Mouse (Mus musculus): ENCODE results near the gene Inpp5b. TPM values are rescaled to one million over a fixed set of nuclear protein-coding genes. Genes with fewer than 3 reads are reported as not detected.

Inpp5b gene
- polyA plus RNA-seq, 1 experiment, result 48.3 TPM

GRCm38 (mm10) chr4:124824967-124825366 lies 83.3 kb downstream of the Inpp5b start:
- Histone ChIP-seq H3K27ac (ENCODE audit: insufficient read depth, low read length) (no peak overlapping the region), H3K4me3 (ENCODE audit: insufficient read depth, low read length) (no peak overlapping the region), H3K4me1 (ENCODE audit: control insufficient read depth, insufficient read depth, low read length) (peaks cover 4% of the 10 kb centered on the region; the same call in 1 of the 2 replicates)
- TF ChIP-seq CTCF (IDR thresholded peaks at IDR 0.05; ENCODE audit: borderline replicate concordance, insufficient read depth, low read length), result no peak

DNA sequence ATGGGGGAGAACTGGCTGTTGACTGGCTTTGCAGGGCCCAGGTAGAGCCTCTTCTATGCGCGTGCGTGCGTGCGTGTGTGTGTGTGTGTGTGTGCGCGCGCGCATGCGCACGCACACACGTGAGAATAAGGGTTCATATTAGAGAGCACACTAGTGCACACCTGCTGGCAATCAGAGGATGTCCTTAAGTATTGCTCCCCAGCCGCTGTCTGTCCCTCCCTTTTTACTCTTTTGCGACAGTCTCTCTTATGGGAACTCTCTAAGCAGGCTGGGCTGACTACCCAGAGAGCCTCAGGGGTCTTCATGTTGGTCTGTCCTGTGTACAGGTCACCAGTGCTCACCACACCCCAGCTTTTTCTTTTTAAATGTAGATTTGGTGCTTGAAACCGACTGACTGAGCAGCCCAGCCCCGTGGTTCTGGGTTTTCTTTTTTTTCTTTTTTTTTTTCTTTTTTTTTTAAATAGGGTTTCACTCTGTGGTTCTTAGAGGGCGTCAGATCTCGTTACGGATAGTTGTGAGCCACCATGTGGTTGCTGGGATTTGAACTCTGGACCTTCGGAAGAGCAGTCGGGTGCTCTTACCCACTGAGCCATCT lies 83.8 kb downstream of the Inpp5b start:
- H3K27ac ChIP-seq (ENCODE audit: insufficient read depth, low read length), result no peak overlapping the region
- peaks cover 4% of the 10 kb centered on the region; the same call in 1 of the 2 replicates for H3K4me1 ChIP-seq (ENCODE audit: control insufficient read depth, insufficient read depth, low read length)
- TF ChIP-seq POLR2A (IDR thresholded peaks at IDR 0.05; ENCODE audit: low read depth, low read length) (no peak), CTCF (IDR thresholded peaks at IDR 0.05; ENCODE audit: borderline replicate concordance, insufficient read depth, low read length) (no peak)
- H3K4me3 ChIP-seq (ENCODE audit: insufficient read depth, low read length), result no peak overlapping the region

DNA sequence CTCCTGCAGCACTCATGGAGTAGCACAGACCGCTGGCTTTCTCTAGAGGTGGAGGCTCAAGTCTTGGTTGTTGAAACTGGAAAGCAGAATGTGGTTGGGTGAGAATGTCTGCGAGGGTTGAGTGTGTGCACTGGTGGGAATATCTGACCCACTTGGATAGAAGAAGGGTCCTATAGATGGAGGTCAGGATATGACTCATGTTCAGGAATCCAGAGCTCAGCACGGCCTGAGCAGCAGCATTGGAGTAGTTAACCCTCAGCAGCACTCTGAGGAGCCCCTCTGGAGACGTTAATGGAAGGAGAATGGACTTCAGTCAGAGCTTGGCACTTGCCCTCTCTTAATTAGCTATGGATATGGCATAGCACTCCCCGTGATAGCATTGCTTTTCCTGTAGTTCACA lies 88.0 kb downstream of the Inpp5b start:
- TF ChIP-seq CTCF (IDR thresholded peaks at IDR 0.05; ENCODE audit: borderline replicate concordance, insufficient read depth, low read length), result no peak
- TF ChIP-seq POLR2A (IDR thresholded peaks at IDR 0.05; ENCODE audit: low read depth, low read length), result no peak
- H3K4me1 ChIP-seq (ENCODE audit: control insufficient read depth, insufficient read depth, low read length), result peaks cover 4% of the 10 kb centered on the region; the same call in 1 of the 2 replicates

GRCm38 (mm10) chr4:124832796-124833195 lies 91.1 kb downstream of the Inpp5b start:
- no peak overlapping the region for H3K27ac ChIP-seq (ENCODE audit: insufficient read depth, low read length)
- peaks cover 4% of the 10 kb centered on the region; the same call in 1 of the 2 replicates for H3K4me1 ChIP-seq (ENCODE audit: control insufficient read depth, insufficient read depth, low read length)
- H3K4me3 ChIP-seq (ENCODE audit: insufficient read depth, low read length), result no peak overlapping the region
- TF ChIP-seq CTCF (IDR thresholded peaks at IDR 0.05; ENCODE audit: borderline replicate concordance, insufficient read depth, low read length), result no peak
- no peak for TF ChIP-seq POLR2A (IDR thresholded peaks at IDR 0.05; ENCODE audit: low read depth, low read length)

More for the DNA sequence above, 88.0 kb downstream of the Inpp5b start:
- Histone ChIP-seq H3K27ac (ENCODE audit: insufficient read depth, low read length) (peak overlapping the region; percentile 38), H3K4me3 (ENCODE audit: insufficient read depth, low read length) (no peak overlapping the region)

GRCm38 (mm10) chr4:124838035-124838700 lies 96.5 kb downstream of the Inpp5b start:
- Histone ChIP-seq H3K27ac (ENCODE audit: insufficient read depth, low read length) (no peak overlapping the region), H3K4me3 (ENCODE audit: insufficient read depth, low read length) (no peak overlapping the region), H3K4me1 (ENCODE audit: control insufficient read depth, insufficient read depth, low read length) (no peaks in the 10 kb centered on the region)
- TF ChIP-seq CTCF (IDR thresholded peaks at IDR 0.05; ENCODE audit: borderline replicate concordance, insufficient read depth, low read length) (no peak), POLR2A (IDR thresholded peaks at IDR 0.05; ENCODE audit: low read depth, low read length) (no peak)

- no peak overlapping the region for H3K27ac ChIP-seq (ENCODE audit: insufficient read depth, low read length)
- no peaks in the 10 kb centered on the region for H3K4me1 ChIP-seq (ENCODE audit: control insufficient read depth, insufficient read depth, low read length)
- H3K4me3 ChIP-seq (ENCODE audit: insufficient read depth, low read length), result no peak overlapping the region
- TF ChIP-seq POLR2A (IDR thresholded peaks at IDR 0.05; ENCODE audit: low read depth, low read length) (no peak), CTCF (IDR thresholded peaks at IDR 0.05; ENCODE audit: borderline replicate concordance, insufficient read depth, low read length) (no peak)
Observed at GRCm38 (mm10) chr4:124840998-124841397, 99.3 kb downstream of the Inpp5b start.

DNA sequence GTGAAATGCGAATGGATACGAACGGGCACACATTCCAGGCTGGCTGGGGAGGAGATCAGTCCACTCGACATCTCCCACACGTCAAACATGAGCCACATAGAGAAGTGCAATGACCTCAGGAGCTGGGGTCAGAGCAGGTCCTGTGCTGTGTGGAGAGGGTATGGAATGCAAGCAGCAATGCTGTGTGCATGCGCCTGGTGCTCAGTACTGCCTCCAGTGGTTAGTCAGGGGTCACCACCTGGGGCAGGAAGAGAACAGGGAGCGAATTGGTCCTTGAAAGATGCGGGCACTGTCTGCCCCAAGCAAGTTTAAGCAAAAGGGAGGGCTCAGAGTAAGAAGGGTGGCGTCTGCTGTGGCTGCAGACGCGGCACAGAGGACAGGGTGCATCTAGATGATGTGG lies 101.8 kb downstream of the Inpp5b start:
- TF ChIP-seq POLR2A (IDR thresholded peaks at IDR 0.05; ENCODE audit: low read depth, low read length) (no peak), CTCF (IDR thresholded peaks at IDR 0.05; ENCODE audit: borderline replicate concordance, insufficient read depth, low read length) (peak; percentile 97; the same call in 1 of the 2 replicates)
- Histone ChIP-seq H3K27ac (ENCODE audit: insufficient read depth, low read length) (no peak overlapping the region), H3K4me1 (ENCODE audit: control insufficient read depth, insufficient read depth, low read length) (no peaks in the 10 kb centered on the region), H3K4me3 (ENCODE audit: insufficient read depth, low read length) (no peak overlapping the region)

GRCm38 (mm10) chr4:124847573-124847972 lies 105.9 kb downstream of the Inpp5b start:
- Histone ChIP-seq H3K4me1 (ENCODE audit: control insufficient read depth, insufficient read depth, low read length) (peaks cover 6% of the 10 kb centered on the region), H3K27ac (ENCODE audit: insufficient read depth, low read length) (no peak overlapping the region), H3K4me3 (ENCODE audit: insufficient read depth, low read length) (no peak overlapping the region)
- TF ChIP-seq POLR2A (IDR thresholded peaks at IDR 0.05; ENCODE audit: low read depth, low read length), result no peak
- peak; percentile 59; the same call in 1 of the 2 replicates for TF ChIP-seq CTCF (IDR thresholded peaks at IDR 0.05; ENCODE audit: borderline replicate concordance, insufficient read depth, low read length)

GRCm38 (mm10) chr4:124849631-124850260 lies 108.1 kb downstream of the Inpp5b start:
- H3K27ac ChIP-seq (ENCODE audit: insufficient read depth, low read length), result peak overlapping the region; percentile 71
- TF ChIP-seq POLR2A (IDR thresholded peaks at IDR 0.05; ENCODE audit: low read depth, low read length) (peak; percentile 55), CTCF (IDR thresholded peaks at IDR 0.05; ENCODE audit: borderline replicate concordance, insufficient read depth, low read length) (no peak)
- peaks cover 6% of the 10 kb centered on the region for H3K4me1 ChIP-seq (ENCODE audit: control insufficient read depth, insufficient read depth, low read length)
- H3K4me3 ChIP-seq (ENCODE audit: insufficient read depth, low read length), result peak overlapping the region; percentile 79
